Mouse (Mus musculus): ENCODE measurements around the gene Slc29a3. TPM values are rescaled to one million over a fixed set of nuclear protein-coding genes. Genes with fewer than 3 reads are reported as not detected.

Gene Slc29a3
- 2.6 TPM for polyA plus RNA-seq (2014; fragmentation: Illumina TruSeq; extraction: RNeasy Lipid Tissue Mini Kit (QIAGEN cat#74804); ENCODE audit: low read depth, low replicate concordance)

GRCm38 (mm10) chr10:60752040-60753020, at the start of gene Slc29a3:
Slc29a3 (minus strand) TSS chr10:60752794.

GRCm38 (mm10) chr10:60696390-60696789, 56.2 kb downstream of the Slc29a3 start, which contains the start of gene Cdh23:
Cdh23 (minus strand) TSS chr10:60696490.

Other genes with a start within 250 kb of the Slc29a3 start
- gene Cdh23, start 56.3 kb downstream of the Slc29a3 start, polyA plus RNA-seq (2014; fragmentation: Illumina TruSeq; extraction: RNeasy Lipid Tissue Mini Kit (QIAGEN cat#74804); ENCODE audit: low read depth, low replicate concordance) = 3.8 TPM
- gene Unc5b, start 78.8 kb upstream of the Slc29a3 start, polyA plus RNA-seq (2014; fragmentation: Illumina TruSeq; extraction: RNeasy Lipid Tissue Mini Kit (QIAGEN cat#74804); ENCODE audit: low read depth, low replicate concordance) = 10.6 TPM